Mouse (Mus musculus): ENCODE data around the gene Olfr224. TPM values are rescaled to one million over a fixed set of nuclear protein-coding genes. Genes with fewer than 3 reads are reported as not detected.

The Olfr224 gene
- total RNA-seq, 2 experiments from 2014 or later, result not detected

DNA sequence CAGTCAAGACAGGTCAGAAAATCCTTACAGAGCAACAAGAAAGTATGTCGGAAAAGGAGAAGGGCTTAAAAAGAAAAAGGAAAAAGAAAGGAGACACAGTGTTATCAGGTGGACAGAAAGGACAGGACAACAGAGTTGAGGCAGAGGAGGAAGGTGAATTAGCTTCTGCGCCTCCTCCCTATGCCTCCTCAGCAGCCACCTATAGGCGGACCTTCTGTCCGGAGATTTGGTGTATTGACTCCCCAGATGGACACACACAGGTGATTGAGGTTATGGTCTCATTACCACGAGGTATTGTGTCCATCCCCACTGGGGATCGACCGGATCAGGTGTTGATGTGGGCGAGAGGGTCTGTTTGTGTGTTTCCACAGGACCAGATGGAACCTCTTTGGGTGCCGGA is 50.6 kb downstream of the Olfr224 start:
- peak; percentile 16 to 25 for DNase-seq (ENCODE audit: low spot score in 2 of 2)

DNA sequence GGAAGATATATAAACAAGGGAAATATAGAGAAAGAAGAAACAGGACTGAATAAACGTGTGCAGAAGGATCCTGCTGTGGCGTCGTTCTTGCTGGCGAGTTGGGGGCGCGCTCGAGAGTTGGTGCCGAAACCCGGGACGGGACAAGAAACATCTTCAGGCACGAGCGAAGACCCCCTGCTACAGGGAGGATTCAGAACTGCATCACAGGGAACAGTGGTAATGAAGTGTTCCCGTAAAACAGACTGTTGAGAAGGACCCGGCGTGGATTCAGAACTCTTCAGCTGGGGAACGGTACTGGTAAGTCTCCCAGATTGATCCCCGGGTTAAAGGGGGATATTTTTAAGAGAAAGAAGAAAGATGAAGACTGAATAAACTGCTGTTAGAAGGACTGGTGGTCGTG is 51.4 kb downstream of the Olfr224 start:
- DNase-seq (ENCODE audit: low spot score in 2 of 2), result peak; percentile 87 to 95

Other genes with a start within 250 kb of the Olfr224 start
- gene Zfp672, start 240.2 kb downstream of the Olfr224 start, total RNA-seq (2021), result 10 to 100 TPM; 34.3 to 40.7 TPM
- 10 to 100 TPM; 31.0 to 36.5 TPM for gene Sh3bp5l, start 239.8 kb downstream of the Olfr224 start, total RNA-seq (2021)
- not detected for gene Lypd8, start 191.5 kb downstream of the Olfr224 start, total RNA-seq (2021)
- not detected for gene 1810065E05Rik, start 149.4 kb downstream of the Olfr224 start, total RNA-seq (2021)
- gene Gm12253, start 138.0 kb downstream of the Olfr224 start, total RNA-seq (2021), result not detected
- not detected for gene Lypd9, start 117.6 kb downstream of the Olfr224 start, total RNA-seq (2021)
- not detected for gene Olfr30, start 108.3 kb downstream of the Olfr224 start, total RNA-seq (2021)
- gene Olfr332, start 78.0 kb downstream of the Olfr224 start, total RNA-seq (2021), result not detected
- not detected for gene Olfr331, start 68.0 kb downstream of the Olfr224 start, total RNA-seq (2021)
- gene Olfr330, start 35.7 kb downstream of the Olfr224 start, total RNA-seq (2021), result not detected
- gene Olfr329-ps, start 24.1 kb downstream of the Olfr224 start, total RNA-seq (2021), result not detected
- gene Olfr328, start 14.9 kb downstream of the Olfr224 start, total RNA-seq (2021), result not detected
- gene Olfr325, start 7.2 kb upstream of the Olfr224 start, total RNA-seq (2021), result not detected
- gene Olfr324, start 24.6 kb upstream of the Olfr224 start, total RNA-seq (2021), result not detected
- not detected for gene 2210407C18Rik, start 45.5 kb upstream of the Olfr224 start, total RNA-seq (2021)
- gene Olfr323, start 59.9 kb upstream of the Olfr224 start, total RNA-seq (2021), result not detected
- gene Trim58, start 69.9 kb upstream of the Olfr224 start, total RNA-seq (2021), result under 1 TPM in 1 of 2 experiments, not detected in 1; 0.13 TPM
- gene Olfr322, start 88.2 kb upstream of the Olfr224 start, total RNA-seq (2021), result not detected
- not detected for gene Olfr320, start 110.5 kb upstream of the Olfr224 start, total RNA-seq (2021)
- gene Olfr319, start 128.6 kb upstream of the Olfr224 start, total RNA-seq (2021), result not detected
- gene Olfr318, start 153.5 kb upstream of the Olfr224 start, total RNA-seq (2021), result not detected
- not detected for gene Olfr317, start 168.7 kb upstream of the Olfr224 start, total RNA-seq (2021)
- not detected for gene Olfr316, start 182.2 kb upstream of the Olfr224 start, total RNA-seq (2021)
- not detected for gene Olfr315, start 202.6 kb upstream of the Olfr224 start, total RNA-seq (2021)
- gene Olfr314, start 212.4 kb upstream of the Olfr224 start, total RNA-seq (2021), result not detected
- under 1 TPM in 1 of 2 experiments, not detected in 1; 0.52 TPM for gene Fam183b, start 231.4 kb upstream of the Olfr224 start, total RNA-seq (2021)
- not detected for gene Olfr313, start 244.4 kb upstream of the Olfr224 start, total RNA-seq (2021)

Measured in gastrocnemius, postnatal 4 days (tissue).